Mouse (Mus musculus) intestine, embryonic 16.5 days (tissue): ENCODE results near the gene Skint10. TPM values are rescaled to one million over a fixed set of nuclear protein-coding genes. Genes with fewer than 3 reads are reported as not detected.

Source experiments
- ATAC-seq: fragments of 200-750 bp; cut with Nextera tagmentation; 2 replicates; pipeline ENCODE4 v1.8.0; 2017; ENCODE audit warnings: moderate TSS enrichment, moderate library complexity
- H3K27ac ChIP-seq: fragments of 300-500 bp; sonication (generic); 2 replicates; pipeline ENCODE4 v1.5.1; 2014; ENCODE audit warnings: mild to moderate bottlenecking, low read length
- H3K27me3 ChIP-seq: fragments of 300-500 bp; sonication (generic); replicated peaks from 2 replicates; pipeline ENCODE4 v1.6.1; 2014; ENCODE audit warnings: low read length, control low read depth, mixed read lengths; ENCODE audit not compliant: control insufficient read depth, insufficient read depth
- H3K36me3 ChIP-seq: fragments of 300-500 bp; sonication (generic); 2 replicates; pipeline ENCODE4 v1.6.1; 2014; ENCODE audit warnings: low read length, control low read depth; ENCODE audit not compliant: control insufficient read depth, insufficient read depth
- H3K4me1 ChIP-seq: fragments of 300-500 bp; sonication (generic); 2 replicates; pipeline ENCODE4 v1.6.1; 2014; ENCODE audit warnings: low read length, control low read depth, mixed read lengths; ENCODE audit not compliant: control insufficient read depth, insufficient read depth
- H3K4me2 ChIP-seq: fragments of 300-500 bp; sonication (generic); 2 replicates; pipeline ENCODE4 v1.6.1; 2014; ENCODE audit warnings: low read depth, low read length, control low read depth
- H3K4me3 ChIP-seq: fragments of 300-500 bp; sonication (generic); 2 replicates; pipeline ENCODE4 v1.5.1; 2014; ENCODE audit warnings: mild to moderate bottlenecking, low read length
- H3K9ac ChIP-seq: fragments of 300-500 bp; sonication (generic); 2 replicates; pipeline ENCODE4 v1.6.1; 2014; ENCODE audit warnings: low read depth, low read length
- H3K9me3 ChIP-seq: fragments of 300-500 bp; sonication (generic); 2 replicates; pipeline ENCODE4 v1.6.1; 2016; ENCODE audit warnings: low read length, control low read depth; ENCODE audit not compliant: control insufficient read depth
- WGBS: fragments of 180-500 bp; shearing (Covaris S2); extraction: QIAGEN DNeasy Blood & Tissue Kit; methylation state at CpG from one replicate; pipeline ENCODE4 v1.1.7; 2014; 5-methylcytosine and 5-hydroxymethylcytosine counted together
- polyA plus RNA-seq: library from polyadenylated mRNA; unstranded; fragments of >200 nt; fragmentation: Nextera tagmentation; extraction: Ambion mirVana; gene quantifications from 2 replicates; pipeline ENCODE4 v1.2.1, GENCODE M21; 2015

Gene Skint10
- not detected in 2 replicates for polyA plus RNA-seq

- no peak within 1 kb of the TSS for H3K4me3 ChIP-seq
- no peak within 1 kb of the TSS for H3K27ac ChIP-seq
- no peak within 1 kb of the TSS for H3K4me2 ChIP-seq
- H3K9me3 ChIP-seq = no peaks in the 10 kb centered on the region
- no peak for ATAC-seq
- H3K9ac ChIP-seq = no peak within 1 kb of the TSS
- no peaks in the 10 kb centered on the region for H3K36me3 ChIP-seq
- H3K4me1 ChIP-seq = no peaks in the 10 kb centered on the region
- whole genome bisulfite sequencing = 66% methylated on average over 1 of the region's 1 CpGs
- no peaks in the 10 kb centered on the region for H3K27me3 ChIP-seq
Observed at GRCm38 (mm10) chr4:112774766-112775165, at the start of gene Skint10. Gene Skint10, minus strand, starts transcription at chr4:112774866.

- no peak overlapping the region for H3K9ac ChIP-seq
- WGBS = 0% methylated on average over 1 of the region's 1 CpGs
Observed at GRCm38 (mm10) chr4:112790646-112791045, 16.0 kb upstream of the Skint10 start.

More at GRCm38 (mm10) chr4:112790646-112791045, 16.0 kb upstream of the Skint10 start:
- Histone ChIP-seq H3K27me3 (no peaks in the 10 kb centered on the region), H3K4me1 (no peaks in the 10 kb centered on the region), H3K4me2 (no peak overlapping the region), H3K36me3 (no peaks in the 10 kb centered on the region), H3K9me3 (no peaks in the 10 kb centered on the region), H3K27ac (no peak overlapping the region), H3K4me3 (no peak overlapping the region)
- no peak for ATAC-seq

Other genes starting within 250 kb of the Skint10 start
- gene Skint2, start 217.7 kb downstream of the Skint10 start, polyA plus RNA-seq = not detected in 2 replicates